Mouse (Mus musculus): ENCODE measurements around the gene Gpc6. TPM values are rescaled to one million over a fixed set of nuclear protein-coding genes. Genes with fewer than 3 reads are reported as not detected.

The Gpc6 gene
- polyA plus RNA-seq (2012; rRNA removed): 2.3 and 2.9 TPM in 2 replicates

GRCm38 (mm10) chr14:116924876-116925601 lies at the start of gene Gpc6:
Gene Gpc6 (plus strand): TSS chr14:116925315.

